Mouse (Mus musculus): ENCODE data around the gene Abcf2. TPM values are rescaled to one million over a fixed set of nuclear protein-coding genes. Genes with fewer than 3 reads are reported as not detected.

Abcf2 gene
- polyA plus RNA-seq, 1 experiment from 2014 or later: 125 TPM

DNA sequence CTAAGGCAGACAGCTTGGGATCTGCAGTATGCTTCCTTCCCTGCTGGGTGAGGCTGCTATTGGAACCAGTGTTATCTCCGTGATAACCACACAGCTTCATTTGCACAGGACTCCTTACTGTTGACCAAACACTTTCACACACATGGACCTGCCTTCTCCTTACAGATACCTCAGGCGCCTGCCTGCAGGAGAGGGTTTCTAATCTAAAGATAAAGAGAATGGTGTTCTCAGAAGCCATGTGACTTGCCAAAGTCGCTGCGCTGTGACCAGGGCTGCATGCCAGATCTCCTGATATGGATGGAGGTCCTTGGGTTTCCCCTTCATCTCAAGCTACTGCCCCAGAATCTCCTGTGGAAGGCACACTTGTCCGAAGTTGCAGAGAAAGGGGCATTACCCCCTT is 32.1 kb upstream of the Abcf2 start:
- H3K4me3 ChIP-seq: no peak overlapping the region
- H3K27ac ChIP-seq: no peak overlapping the region
- H3K4me1 ChIP-seq (replicated peaks): peaks cover 44% of the 10 kb centered on the region
- 55% methylated on average over 5 of the region's 5 CpGs for WGBS
- peaks cover 27% of the 10 kb centered on the region for H3K27me3 ChIP-seq (ENCODE audit: insufficient read depth, poor library complexity, severe bottlenecking)
- H3K36me3 ChIP-seq: no peaks in the 10 kb centered on the region
- H3K9me3 ChIP-seq: no peaks in the 10 kb centered on the region
- DNase-seq (ENCODE audit: low spot score): no peak

- peaks cover 66% of the 10 kb centered on the region for H3K4me1 ChIP-seq (replicated peaks)
- WGBS: 18% methylated on average over 14 of the region's 14 CpGs
These were observed 28.9 kb upstream of the Abcf2 start for GRCm38 (mm10) chr5:24605980-24606665.

DNA sequence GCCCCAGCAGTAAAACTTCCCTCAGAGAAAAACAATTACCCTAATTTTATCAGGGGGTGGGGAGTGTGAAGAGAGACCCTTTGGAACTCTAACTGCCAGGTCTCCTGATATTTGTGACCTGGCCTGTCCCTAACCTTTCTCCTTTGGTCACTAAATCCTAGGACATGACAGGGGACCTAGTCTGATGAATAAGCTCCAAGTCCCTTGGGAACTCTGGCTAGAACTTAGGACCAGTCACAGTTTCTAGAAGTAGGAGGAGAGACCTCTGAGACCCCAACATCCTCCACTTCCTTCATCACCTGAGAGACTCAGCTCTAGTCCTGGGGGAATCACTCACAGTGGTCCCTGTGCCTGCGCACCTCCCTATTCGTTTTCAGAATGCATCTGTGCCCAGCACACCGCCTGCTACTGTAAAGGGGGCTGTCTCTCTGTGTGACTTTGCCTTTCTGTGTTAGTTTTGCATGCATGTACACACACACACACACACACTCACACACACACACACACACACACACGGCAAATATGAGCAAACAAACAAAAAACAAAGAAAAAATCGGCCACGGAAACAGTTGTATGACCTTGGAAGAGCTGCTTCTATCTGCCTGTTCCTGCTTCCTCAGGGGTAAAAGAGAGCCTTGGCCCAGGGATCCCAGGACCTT is 28.2 kb upstream of the Abcf2 start:
- H3K27me3 ChIP-seq (ENCODE audit: insufficient read depth, poor library complexity, severe bottlenecking): peaks cover 45% of the 10 kb centered on the region
- no peak for DNase-seq (ENCODE audit: low spot score)

More at GRCm38 (mm10) chr5:24605980-24606665, 28.9 kb upstream of the Abcf2 start:
- no peak for DNase-seq (ENCODE audit: low spot score)
- H3K9me3 ChIP-seq: no peaks in the 10 kb centered on the region
- H3K27me3 ChIP-seq (ENCODE audit: insufficient read depth, poor library complexity, severe bottlenecking): peaks cover 39% of the 10 kb centered on the region
- peak overlapping the region; percentile 98 for H3K27ac ChIP-seq
- H3K36me3 ChIP-seq: no peaks in the 10 kb centered on the region
- peak overlapping the region; percentile 69 for H3K4me3 ChIP-seq

GRCm38 (mm10) chr5:24604656-24605100 is 27.4 kb upstream of the Abcf2 start:
- Histone ChIP-seq H3K4me1 (replicated peaks) (peaks cover 77% of the 10 kb centered on the region), H3K9me3 (no peaks in the 10 kb centered on the region), H3K4me3 (peak overlapping the region; percentile 69), H3K36me3 (no peaks in the 10 kb centered on the region), H3K27me3 (ENCODE audit: insufficient read depth, poor library complexity, severe bottlenecking) (peaks cover 53% of the 10 kb centered on the region), H3K27ac (peak overlapping the region; percentile 98)
- whole genome bisulfite sequencing: 0% methylated on average over 44 of the region's 46 CpGs
- DNase-seq (ENCODE audit: low spot score): peak; percentile 93

More for the DNA sequence above, 28.2 kb upstream of the Abcf2 start:
- H3K4me3 ChIP-seq: peak overlapping the region; percentile 69
- H3K4me1 ChIP-seq (replicated peaks): peaks cover 72% of the 10 kb centered on the region
- 13% methylated on average over 6 of the region's 6 CpGs for WGBS
- H3K27ac ChIP-seq: peak overlapping the region; percentile 98
- H3K36me3 ChIP-seq: no peaks in the 10 kb centered on the region
- H3K9me3 ChIP-seq: no peaks in the 10 kb centered on the region

DNA sequence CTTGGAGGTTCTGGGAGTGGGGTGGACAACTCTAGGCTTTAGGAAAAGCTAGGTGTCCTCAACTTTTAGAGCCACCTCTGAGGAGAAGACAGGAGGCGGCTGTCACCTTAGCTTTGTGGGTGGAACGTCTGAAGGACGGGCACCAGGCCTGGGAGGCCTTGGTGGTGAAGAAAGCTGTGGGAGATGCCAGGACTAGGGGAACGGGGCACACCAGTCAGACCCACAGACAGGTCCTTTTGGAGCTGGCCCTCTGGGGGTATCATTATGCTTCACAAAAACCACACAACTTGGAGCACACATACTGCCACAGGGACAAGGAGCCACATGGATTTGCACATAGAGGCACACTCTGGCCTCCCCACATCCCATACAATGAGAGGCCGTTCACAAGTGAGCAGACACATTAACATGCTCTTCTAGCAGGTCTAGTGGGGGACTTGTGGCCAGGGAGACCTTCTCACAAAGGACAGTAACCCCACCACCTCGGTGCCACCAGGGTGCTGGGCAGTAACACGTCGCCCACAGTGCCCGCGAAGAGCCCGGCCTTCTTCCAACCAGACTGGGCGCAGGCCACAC is 26.9 kb upstream of the Abcf2 start:
- Histone ChIP-seq H3K27me3 (ENCODE audit: insufficient read depth, poor library complexity, severe bottlenecking) (peaks cover 57% of the 10 kb centered on the region), H3K9me3 (no peaks in the 10 kb centered on the region)

DNA sequence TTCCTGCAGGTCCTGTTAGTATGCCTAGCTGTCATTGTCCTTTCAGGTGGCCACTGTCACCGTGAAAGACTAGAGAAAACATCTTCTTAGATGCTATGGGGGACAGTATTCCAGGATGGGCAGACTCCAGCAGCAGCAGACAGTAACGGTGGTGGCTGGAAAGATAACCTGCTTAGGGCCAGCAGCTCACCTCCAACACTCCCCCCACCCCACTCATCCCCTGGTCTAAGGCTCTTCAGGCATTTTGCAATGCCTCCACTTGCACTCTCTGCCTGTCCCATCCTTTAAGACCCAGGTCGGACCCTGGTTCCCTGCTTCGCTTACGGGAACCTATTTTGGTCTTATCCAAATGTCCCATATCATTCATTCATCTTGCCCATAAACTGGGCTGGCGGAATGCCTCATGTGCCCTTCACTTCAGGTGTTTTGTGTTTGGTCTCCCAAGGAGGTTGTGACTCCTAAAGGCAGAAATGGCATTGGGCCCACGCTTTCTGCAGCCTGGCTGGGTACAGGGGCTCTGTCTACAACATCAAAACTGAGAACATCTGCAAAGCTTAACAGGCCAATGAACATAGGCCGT is 26.3 kb upstream of the Abcf2 start:
- peak overlapping the region; percentile 98 for H3K27ac ChIP-seq
- peaks cover 57% of the 10 kb centered on the region for H3K27me3 ChIP-seq (ENCODE audit: insufficient read depth, poor library complexity, severe bottlenecking)
- H3K4me3 ChIP-seq: peak overlapping the region; percentile 69
- no peaks in the 10 kb centered on the region for H3K9me3 ChIP-seq
- WGBS: 52% methylated on average over 8 of the region's 8 CpGs
- H3K36me3 ChIP-seq: no peaks in the 10 kb centered on the region
- DNase-seq (ENCODE audit: low spot score): no peak
- H3K4me1 ChIP-seq (replicated peaks): peaks cover 88% of the 10 kb centered on the region

More for the DNA sequence above, 26.9 kb upstream of the Abcf2 start:
- peak overlapping the region; percentile 69 for H3K4me3 ChIP-seq
- DNase-seq (ENCODE audit: low spot score): no peak
- peaks cover 81% of the 10 kb centered on the region for H3K4me1 ChIP-seq (replicated peaks)
- H3K27ac ChIP-seq: peak overlapping the region; percentile 98
- 17% methylated on average over 12 of the region's 12 CpGs for WGBS
- no peaks in the 10 kb centered on the region for H3K36me3 ChIP-seq

DNA sequence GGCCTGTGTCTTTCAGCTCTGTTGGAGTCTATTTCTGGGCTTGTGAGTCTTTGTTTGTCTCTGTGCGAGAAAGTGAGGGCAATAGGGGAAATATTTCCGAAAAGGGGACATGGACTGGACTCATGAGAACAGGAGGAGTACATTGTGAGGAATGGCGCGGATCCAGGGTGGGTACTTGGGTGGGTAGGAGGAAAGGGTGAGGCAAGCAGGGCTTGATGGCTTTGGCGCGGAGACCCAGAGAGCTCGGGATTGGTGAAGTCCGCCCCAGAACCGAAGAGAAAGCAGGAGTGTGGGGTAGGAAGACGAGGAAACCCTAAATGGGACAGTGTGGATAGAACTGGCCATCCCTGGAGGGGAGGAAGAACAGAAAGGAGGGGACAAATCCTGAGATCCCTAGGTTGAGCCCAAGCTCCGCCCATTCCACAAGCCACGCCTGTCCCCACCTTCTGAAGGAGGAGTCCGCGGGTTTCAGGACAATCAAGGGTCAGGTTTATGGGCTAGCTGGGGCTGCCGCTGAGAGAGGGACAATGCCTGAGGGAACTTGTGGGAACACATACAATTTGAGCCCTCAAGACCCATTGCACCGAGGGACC is 25.6 kb upstream of the Abcf2 start:
- Histone ChIP-seq H3K27me3 (ENCODE audit: insufficient read depth, poor library complexity, severe bottlenecking) (peaks cover 59% of the 10 kb centered on the region), H3K4me1 (replicated peaks) (peaks cover 94% of the 10 kb centered on the region), H3K36me3 (no peaks in the 10 kb centered on the region), H3K9me3 (no peaks in the 10 kb centered on the region), H3K4me3 (peak overlapping the region; percentile 69), H3K27ac (peak overlapping the region; percentile 98)
- under 1% methylated on average over 16 of the region's 16 CpGs for WGBS
- DNase-seq (ENCODE audit: low spot score): peak; percentile 85

DNA sequence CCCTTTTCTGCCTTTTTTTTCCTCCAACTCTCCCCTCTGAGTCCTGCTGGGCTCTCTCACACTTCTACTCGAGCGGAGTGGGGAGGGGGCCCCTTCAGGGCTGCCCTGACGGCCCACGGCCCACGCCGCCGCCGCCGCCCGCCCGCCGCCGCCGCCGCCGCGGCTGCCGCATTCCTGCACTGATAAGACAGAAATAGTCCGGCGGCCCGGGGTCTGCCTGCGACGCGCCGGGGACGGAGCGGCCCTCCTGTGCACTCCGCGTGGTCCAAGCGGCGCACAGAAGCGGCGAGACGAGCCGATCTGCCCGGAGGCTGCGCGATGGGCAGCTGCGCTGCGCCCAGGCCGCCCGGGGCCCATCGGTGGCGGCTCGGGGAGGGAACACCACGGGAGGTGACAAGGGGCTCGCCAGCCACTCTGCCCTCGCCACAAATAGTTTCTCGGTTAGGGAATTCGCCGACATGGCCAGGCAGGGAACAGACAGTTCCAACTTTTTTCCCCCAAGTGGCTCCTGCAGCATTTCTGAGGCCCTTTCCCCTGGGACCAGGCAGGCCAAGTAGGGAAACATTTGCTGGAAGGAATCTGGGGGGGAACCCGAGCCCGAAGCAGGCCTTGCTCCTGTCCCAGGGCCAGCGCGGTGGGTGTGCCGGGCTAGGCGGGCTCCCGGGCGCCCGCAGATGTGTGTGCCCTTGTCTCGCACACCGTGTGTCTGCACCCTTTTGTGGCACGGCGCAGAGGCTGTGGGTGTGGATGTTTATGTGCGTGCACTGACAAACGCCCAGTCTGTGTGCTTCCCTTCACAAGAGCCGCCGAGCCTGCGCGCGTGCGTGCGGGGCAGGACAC is 24.9 kb upstream of the Abcf2 start:
- H3K4me1 ChIP-seq (replicated peaks): peaks cover 93% of the 10 kb centered on the region
- H3K27me3 ChIP-seq (ENCODE audit: insufficient read depth, poor library complexity, severe bottlenecking): peaks cover 61% of the 10 kb centered on the region
- H3K36me3 ChIP-seq: no peaks in the 10 kb centered on the region
- H3K27ac ChIP-seq: peak overlapping the region; percentile 98
- peak; percentile 83 for DNase-seq (ENCODE audit: low spot score)
- under 1% methylated on average over 73 of the region's 73 CpGs for WGBS
- no peaks in the 10 kb centered on the region for H3K9me3 ChIP-seq
- peak overlapping the region; percentile 69 for H3K4me3 ChIP-seq

- H3K9me3 ChIP-seq: no peaks in the 10 kb centered on the region
- H3K4me1 ChIP-seq (replicated peaks): peaks cover 93% of the 10 kb centered on the region
- WGBS: 2% methylated on average over 33 of the region's 33 CpGs
- no peaks in the 10 kb centered on the region for H3K36me3 ChIP-seq
- H3K27me3 ChIP-seq (ENCODE audit: insufficient read depth, poor library complexity, severe bottlenecking): peaks cover 64% of the 10 kb centered on the region
- peak overlapping the region; percentile 69 for H3K4me3 ChIP-seq
- peak overlapping the region; percentile 98 for H3K27ac ChIP-seq
- DNase-seq (ENCODE audit: low spot score): no peak
These were observed 24.0 kb upstream of the Abcf2 start for GRCm38 (mm10) chr5:24601071-24601835.

- no peaks in the 10 kb centered on the region for H3K9me3 ChIP-seq
- peaks cover 7% of the 10 kb centered on the region for H3K36me3 ChIP-seq
- H3K27me3 ChIP-seq (ENCODE audit: insufficient read depth, poor library complexity, severe bottlenecking): peaks cover 66% of the 10 kb centered on the region
- no peak overlapping the region for H3K27ac ChIP-seq
- peak overlapping the region; percentile 69; the same call in 1 of the 2 replicates for H3K4me3 ChIP-seq
- peaks cover 93% of the 10 kb centered on the region for H3K4me1 ChIP-seq (replicated peaks)
- 69% methylated on average over 2 of the region's 2 CpGs for WGBS
- no peak for DNase-seq (ENCODE audit: low spot score)
These were observed 23.0 kb upstream of the Abcf2 start for GRCm38 (mm10) chr5:24600236-24600635.

DNA sequence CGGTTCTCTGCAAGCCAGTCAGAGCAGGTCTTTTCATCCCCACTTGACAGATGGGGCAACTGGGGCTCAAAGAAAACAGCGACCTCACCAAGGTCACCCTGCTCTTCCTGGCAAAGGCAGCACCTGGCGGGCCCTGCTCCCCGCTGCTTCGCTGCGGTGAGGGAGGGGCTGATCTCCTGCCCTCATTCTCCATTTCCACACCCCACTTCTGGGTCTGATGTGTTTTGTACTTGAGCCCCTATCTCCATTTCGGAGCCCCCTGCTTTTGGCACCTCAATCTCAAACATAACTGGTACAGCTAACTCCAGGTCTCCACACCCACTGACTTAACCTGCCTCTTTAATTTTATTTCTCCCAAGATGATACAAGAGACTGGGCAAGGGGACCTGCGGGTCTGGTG is 21.9 kb upstream of the Abcf2 start:
- H3K27ac ChIP-seq: peak overlapping the region; percentile 85; the same call in 1 of the 2 replicates
- WGBS: 13% methylated on average over 8 of the region's 8 CpGs
- H3K4me3 ChIP-seq: peak overlapping the region; percentile 63
- no peaks in the 10 kb centered on the region for H3K9me3 ChIP-seq
- H3K36me3 ChIP-seq: peaks cover 18% of the 10 kb centered on the region
- peaks cover 64% of the 10 kb centered on the region for H3K27me3 ChIP-seq (ENCODE audit: insufficient read depth, poor library complexity, severe bottlenecking)
- DNase-seq (ENCODE audit: low spot score): no peak
- peaks cover 85% of the 10 kb centered on the region for H3K4me1 ChIP-seq (replicated peaks)

Data from hindbrain, embryonic 10.5 days (tissue).